Mouse (Mus musculus) CH12F3 (cell line): ENCODE results near the gene Tgm2.

Experiments
- in situ Hi-C: fragments of 300-500 bp; cut with MboI; formaldehyde crosslinking; loops from 2 replicates; pipeline ENCODE4 v1.14.3; 2020; ENCODE audit warnings: low sequenced_read_pairs

Gene Tgm2

DNA sequence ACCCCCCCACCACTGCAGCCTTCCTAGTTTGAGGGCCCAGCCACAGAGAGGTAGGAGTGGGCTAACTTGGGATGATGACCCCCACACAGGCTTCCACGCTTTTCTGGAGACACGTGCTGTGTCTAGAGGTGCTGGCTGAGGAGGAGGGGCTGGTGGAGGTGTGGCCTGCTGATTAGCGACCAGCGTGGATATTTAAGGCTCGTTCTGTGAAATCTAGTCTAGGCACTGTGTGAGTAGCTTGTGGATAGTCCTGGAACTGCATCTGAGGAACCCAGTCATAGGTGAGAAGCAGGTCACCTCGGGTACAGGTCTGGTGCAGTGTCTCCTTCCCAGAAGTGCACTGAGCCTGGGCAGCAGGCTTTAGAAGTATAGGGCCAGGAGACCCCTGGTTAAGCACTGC lies 29.6 kb downstream of the Tgm2 start:
- in situ Hi-C loops = no loop called here

DNA sequence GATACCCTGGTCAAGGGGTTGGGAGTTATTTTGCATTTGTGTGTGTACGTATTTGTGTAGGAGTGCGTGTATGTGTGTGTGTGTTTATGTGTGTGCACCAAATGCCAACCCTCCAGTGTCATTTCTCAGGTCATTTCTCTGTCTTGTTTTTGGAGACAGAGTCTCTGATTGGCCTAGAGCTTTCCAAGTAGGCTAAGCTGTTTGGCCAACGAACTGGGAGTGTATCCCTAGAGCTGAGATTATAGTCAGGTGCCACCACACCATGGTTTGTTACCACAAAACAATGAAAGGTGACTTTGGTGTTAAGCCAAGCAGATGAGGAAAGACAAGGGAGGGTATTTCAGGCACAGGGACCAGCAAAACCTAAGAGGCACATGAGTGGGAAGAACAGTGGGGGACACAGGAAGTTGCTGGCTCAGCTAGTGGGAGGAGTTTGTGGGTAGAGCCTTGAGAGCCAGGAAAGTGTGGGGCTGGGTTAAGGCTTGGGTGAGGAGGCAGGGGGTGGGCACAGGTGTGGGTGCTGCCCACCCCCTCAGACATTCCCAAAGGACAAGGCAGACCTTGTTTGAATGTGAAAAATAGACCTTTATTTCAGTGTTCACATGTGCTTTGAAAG lies 30.3 kb downstream of the Tgm2 start:
- in situ Hi-C loops = no loop called here

DNA sequence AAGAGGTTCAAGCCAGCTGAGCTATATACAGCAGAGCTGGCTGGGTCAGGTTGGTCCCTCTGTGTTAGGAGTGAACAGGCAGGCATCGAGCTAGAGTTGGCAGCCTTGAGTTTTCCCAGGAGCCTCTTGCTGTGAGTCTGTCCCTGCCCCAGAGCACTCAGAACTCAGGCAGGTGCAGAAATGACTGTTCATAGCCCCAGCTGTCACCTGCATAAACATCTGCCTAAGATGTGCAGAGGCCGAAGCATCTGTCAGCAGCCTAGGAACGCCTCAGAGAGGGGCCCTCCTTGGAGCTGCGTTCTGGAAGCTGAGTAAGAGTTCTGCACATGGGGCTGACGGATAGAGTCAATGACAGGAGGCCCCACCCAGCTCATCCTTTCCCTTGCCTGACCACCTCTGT lies 31.3 kb downstream of the Tgm2 start:
- in situ Hi-C loops = no loop called here

DNA sequence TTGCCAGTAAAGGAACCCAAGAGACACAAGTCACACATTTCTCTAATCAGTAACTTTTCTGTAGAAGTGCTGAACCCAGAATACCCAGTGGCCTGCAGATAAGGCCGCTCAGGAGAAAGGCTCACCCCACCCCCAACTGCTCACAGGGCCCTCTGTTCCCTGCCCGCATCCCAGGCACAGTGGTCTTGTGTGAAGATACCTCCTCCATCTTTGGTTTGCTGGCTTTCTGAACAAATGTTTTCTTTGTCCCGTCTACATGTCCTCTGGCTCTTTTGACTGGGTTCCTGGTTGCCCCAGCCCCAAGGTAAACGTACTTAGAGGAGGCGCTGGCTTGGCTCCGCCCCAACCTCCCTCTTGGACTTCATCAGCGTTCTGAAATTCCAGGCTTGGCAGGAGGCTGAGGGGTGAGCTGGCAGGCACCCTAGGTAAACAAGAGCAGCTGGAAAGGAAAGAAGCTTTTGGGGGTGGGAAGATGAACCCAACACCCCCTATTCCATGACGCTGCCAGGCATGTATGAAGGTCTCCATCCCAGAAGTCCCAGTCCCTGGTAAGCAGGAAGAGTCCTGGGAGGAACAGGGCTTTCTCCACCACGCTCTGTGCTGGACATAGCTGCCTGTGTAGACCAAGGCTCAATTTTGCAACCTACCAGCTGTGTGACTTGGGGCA lies 32.5 kb downstream of the Tgm2 start:
- in situ Hi-C loops = no loop called here

DNA sequence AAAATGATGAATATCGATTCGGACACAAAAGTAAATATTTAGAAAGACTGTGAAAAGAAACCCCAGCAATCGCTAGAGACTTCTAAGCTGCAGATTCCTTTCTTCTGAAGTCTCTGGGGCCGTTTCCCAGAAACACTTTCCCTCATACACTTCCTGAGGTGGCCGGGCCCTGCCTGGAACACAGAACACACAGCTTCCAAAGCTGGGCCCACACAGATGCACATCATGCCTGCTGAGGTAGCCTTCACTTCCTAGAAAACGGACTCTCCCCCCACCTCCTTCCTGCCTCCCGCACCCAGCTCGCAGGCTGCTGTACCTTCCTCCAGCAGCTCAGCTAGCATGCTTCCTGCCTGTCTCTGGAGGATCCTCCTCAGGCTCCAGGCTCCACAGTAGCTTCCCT lies 36.7 kb downstream of the Tgm2 start:
- in situ Hi-C loops = no loop called here

DNA sequence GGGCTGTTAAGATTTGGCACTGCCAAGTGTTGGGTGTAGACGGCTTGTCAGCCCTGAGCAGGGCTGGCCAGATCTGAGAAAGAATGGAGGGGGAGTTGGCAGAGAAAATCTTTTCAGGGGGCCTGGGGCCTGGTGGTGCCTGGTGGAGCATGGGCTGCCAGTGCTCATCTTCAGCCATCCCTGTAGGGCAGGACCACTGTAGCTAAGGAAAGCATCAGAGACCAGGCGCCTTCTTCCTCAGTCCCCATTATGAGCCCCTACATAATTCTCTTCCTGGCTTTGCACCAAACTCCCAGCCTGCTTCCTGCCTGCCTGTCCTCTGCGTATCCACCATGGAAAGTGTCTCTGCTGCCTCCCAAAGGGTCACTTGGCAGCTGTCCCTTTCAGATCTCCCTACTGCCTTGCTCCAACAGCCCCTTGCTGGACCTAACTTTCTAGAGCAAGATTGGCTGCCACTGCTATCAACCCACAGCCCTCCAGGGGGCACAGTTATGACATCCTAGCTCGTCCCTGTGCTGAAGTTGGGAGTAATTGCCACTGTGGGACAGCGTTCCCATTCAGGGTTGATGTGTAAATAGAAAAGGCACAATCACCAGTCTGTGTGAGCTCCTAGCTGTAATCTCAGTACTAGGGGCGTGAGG lies 39.2 kb downstream of the Tgm2 start:
- in situ Hi-C loops = no loop called here

DNA sequence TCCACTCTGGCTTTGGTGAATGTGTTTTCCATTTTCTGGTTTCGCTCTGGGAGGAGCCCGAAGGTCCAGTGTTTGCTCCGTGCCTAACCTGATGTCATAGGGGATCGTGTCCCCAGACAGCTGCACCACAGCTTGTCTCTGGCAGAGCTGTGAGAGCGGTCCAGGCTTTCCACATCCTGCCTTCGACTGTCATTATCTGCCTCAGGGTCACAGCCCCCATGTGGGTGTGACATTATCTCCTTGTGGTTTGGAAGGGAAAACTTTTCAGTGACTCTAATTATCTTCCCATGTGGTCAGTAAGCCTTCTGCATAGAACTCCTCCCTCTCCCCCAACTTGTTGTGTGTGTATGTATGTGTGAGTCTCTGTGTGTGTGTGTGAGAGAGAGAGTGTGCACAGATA lies 40.6 kb downstream of the Tgm2 start:
- in situ Hi-C loops = no loop called here

DNA sequence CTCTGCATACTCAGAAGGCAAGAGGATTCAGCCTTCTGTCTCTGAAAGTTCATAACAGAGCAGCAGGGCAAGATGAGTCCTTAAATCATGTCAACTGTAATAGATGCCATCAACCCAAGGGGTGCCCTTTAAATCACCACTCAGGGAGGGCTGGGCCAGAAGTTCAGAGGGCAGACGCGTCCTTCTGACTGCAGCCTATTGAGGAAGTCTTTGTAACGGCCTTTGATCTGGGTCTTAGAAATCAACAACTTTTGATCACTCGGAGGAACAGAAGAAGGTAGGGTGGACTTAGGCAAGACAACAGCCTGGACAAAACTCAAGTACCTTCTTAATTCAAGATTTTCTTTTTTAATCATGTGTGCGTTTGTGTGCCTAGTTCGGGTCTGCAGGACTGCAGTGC lies 41.3 kb downstream of the Tgm2 start:
- in situ Hi-C loops = no loop called here

DNA sequence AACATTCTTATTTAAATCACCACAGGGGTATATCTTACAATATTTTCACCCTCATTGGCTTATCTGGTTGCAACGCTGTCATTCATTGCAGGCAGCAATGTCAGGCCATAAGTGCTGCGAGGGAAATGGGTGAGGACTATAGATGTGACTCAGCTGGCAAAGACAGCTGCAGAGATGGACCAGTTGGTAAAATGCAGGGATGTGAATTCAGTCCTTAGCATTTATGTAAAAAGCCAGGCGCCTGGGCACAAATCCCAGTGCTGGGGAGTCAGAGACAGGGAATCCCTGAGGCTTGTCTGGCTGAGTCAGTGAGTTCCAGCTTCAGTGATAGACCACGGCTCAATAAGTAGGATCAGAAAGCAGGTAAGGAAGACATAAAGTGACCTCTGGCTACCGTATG lies 44.5 kb downstream of the Tgm2 start:
- in situ Hi-C loops = no loop called here

DNA sequence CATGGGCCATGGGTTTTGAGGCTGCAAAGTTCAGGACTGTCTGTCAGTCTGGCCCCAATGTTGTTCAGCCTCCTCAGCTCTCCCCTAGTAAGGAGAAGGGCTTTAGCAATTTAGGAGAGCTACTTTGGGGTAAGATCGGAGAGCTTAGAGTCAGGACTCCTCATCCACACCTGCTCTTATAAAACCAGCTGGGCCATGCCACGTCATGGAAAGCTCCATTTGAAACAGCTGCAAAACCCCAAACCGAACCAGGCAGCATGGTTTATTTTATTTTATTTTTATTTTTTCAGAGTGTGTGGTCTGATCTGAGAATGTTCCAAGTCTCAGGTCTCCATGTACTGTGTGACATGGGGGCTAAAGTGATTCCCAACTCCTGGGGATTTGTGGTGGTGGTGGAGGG lies 46.7 kb downstream of the Tgm2 start:
- in situ Hi-C loops = no loop called here

DNA sequence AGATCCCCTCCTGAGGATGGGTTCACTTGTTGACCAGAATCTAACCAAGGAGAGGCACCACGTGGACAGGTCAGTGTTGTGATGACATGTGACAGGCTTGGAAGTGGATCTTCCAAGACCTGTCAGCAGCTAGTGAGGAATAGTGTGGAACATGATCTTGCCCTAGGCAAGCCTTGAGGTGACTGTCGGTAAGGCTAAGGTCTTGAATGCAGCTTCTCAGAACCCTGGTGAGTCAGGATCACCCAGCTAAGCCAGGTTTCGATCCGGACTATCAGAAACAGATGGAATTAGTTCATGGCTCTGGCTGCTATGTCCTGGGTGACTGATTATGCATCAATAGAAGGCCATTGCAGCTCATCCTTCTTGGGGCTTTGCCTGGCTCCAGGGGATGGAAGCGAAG lies 47.5 kb downstream of the Tgm2 start:
- in situ Hi-C loops = no loop called here

DNA sequence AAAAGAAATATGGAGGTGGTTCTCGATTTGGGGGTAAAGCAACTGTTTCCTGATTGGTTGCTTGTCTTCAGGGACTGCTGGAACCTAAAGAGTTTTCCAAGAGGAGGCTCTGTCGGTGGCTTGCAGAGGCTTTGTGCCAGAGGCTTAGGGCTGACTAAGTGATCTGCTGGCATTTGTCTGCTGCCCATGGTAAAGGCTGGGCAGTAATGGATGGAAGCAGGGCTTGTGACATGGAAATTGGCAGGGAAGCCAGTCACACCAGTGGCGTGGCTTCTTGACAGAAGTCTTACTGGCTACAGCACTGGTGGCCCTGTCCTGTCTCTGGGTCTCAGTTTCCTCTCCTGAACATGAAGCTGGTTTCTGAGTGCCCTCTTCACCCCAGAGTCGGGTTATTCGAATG lies 49.2 kb downstream of the Tgm2 start:
- in situ Hi-C loops = no loop called here

DNA sequence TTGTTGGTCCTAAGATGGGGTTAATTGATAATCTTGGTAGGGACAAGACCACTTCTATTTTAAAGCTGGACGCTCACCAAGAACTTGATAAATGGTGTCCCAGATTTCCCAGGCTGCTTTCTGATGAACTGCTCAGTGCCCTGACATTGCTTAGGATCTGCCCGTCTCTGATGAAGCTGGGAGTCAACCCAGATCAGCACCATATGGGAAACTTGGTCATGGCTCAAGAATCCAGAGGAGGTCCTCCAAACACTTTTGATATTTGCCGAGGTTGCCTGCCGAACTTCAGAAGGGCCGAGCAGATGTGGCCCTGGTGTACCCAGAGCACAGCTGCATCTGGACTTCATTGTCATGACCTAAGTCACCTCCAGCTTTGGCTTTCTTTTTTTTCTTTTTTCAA lies 51.4 kb downstream of the Tgm2 start:
- in situ Hi-C loops = no loop called here

DNA sequence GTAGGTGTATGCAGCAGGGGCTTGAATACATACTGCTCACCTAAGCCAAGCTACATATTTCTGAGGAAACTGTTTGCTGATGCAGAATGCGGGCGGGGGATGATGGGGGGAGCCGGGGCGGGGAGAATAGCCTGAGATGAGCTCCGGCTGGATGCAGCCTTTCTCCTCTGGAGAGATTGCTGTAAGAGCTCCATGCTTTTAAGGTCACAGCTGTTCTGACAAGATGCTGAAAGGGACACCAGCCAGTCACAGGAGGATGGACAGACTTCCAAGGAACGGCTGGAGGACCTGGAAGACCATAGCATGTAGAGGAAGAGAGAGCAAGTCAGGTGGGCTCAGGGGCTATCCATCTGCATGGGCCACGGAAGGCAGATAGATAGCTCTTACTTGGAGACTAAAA lies 51.9 kb downstream of the Tgm2 start:
- in situ Hi-C loops = no loop called here

DNA sequence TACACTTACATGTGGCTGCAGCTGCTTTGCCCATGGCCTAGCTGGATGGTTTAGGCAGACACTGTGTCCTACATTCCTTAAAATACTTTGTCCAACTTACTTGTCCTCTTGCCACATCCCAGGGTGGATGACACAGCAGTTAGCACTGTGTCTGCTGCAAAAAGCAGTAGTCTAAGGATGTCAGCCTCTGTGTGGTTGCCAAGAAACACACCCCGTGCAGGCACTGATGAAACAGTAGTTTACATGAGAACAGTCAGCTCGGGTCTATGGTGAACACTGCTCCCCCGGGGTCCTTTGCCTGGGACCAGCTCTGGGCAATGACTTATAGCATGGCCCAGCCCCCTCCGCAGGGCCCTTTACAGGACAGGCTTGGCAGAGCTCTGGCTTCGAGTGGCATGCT lies 52.9 kb downstream of the Tgm2 start:
- in situ Hi-C loops = no loop called here

DNA sequence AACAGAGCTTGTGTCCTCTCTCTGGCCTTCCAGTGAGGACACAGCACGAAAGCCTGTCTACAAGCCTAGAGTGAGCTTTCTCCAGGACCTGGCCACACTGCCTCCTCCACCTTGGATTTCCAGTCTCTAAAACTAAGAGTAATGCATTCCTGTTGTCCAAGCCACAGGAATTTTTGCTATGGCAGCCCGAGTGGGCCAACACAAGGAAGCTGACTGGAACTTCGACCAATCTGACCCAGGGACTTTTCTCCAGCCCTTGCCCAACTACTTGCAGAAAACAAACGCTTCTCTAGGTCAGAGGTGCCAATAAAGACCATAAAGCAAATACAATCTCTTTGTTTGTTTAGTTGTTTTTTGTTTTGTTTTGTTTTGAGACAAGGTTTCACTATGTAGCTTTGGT lies 56.1 kb downstream of the Tgm2 start:
- in situ Hi-C loops = no loop called here

DNA sequence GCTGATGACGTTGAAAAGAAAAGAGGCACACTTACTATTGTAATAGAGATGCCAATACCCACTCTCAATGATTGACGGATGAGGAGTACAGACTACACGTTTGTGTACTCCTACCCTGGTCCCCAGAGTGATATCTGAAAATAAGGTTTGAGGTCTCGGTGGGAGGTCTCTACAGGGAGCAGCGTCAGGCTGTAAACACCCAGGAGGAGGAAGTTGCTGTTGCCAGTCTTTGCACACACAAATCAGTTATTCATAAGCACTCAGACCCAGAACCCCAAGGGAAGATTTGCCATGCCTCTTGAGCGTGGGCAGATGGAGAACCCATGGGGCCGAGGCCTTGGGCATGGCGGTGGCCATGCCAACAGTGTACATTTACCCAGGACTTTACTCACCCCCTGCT lies 61.8 kb downstream of the Tgm2 start:
- in situ Hi-C loops = no loop called here

DNA sequence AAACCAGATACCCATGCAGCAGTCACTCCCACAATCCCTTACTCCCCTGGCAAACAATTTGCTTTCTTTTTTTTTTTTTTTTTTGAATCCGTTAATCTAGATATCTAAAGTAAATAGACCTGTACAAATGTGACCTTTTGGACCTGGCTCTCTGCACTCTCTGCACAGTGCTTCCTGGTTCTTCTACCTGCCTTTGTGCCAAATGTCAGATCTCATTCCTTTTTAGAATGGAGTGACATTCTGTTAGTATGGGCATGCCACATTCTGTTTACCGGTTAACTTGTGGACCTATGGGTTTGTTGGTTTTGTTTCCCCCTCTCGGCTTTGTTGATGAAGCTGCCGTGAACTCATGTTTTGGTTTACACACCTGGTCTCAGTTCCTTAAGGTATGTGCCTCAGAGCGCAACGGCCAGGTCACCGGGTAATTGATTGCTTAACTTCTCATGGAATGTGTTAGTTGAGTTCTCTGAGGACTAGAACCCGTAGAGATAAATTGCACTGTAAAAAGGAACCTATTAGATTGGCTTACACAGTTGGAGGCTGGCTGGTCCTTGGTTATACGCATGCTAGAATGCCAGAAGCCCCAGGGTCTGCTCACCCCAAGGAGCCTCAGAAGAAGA lies 65.5 kb downstream of the Tgm2 start:
- in situ Hi-C loops = no loop called here

DNA sequence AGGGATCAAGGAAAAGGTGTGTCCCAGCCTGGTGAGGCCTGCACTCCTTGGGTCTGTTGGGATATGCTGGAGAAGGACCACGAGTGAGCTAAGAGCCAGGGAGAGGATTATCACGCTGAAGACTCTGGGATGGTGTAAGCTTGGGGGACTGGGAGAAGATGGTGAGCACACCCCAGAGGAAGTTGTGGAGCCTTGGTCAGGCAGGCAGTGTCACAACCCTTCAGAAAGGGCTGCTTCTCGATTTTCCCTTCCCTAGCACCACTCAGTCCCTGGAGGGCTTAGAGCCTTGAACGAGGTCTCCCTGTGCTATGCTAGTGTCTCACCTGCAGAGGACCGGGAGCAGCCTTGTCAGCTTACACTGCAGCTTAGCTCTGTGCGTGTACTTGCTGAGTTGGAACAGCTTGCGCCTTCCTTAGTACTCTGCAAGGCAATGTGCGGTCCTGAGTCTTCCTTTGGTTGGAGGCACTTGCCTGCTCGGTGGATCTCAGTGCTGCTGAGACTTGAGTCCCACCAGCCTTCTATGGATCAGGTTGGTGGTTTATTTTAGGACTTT lies 66.3 kb downstream of the Tgm2 start:
- in situ Hi-C loops = no loop called here

DNA sequence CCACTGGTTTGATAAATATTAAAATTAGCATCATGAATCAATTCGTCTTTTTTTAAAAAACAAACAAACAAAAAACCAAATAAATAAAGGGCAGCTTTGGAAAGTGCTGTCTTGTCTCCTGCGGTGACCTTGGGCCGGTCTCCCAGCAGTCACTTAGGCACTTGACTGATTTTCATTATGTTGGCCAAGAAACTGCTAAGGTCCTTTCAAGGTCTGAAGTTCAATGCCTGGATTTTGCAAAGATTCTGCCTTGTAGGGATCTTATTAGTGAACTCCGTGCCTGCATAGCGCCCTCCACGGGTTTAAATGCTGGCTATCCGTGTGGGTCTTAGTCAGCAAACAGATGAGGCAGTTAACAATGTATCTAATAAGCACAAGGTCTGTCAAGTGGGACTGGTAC lies 67.3 kb downstream of the Tgm2 start:
- in situ Hi-C loops = no loop called here

DNA sequence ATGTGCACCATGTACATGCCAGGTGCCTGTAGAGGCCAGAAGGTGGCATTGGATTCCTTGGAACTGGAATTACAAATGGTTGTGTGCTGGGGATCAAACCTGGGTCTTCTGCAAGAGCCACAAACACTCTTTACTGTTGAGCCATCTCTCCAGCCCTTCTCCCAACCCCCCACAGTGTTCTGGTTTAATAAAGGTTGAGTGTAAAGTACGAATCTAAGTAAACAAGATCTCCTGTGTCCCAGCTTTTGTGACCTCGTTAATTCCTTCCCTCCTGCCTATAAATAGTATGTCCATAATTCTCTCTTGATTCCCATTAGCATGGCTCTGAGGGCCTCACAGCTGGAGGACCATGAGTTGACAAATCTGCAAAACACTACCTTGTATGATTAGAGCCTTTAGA lies 68.3 kb downstream of the Tgm2 start:
- in situ Hi-C loops = no loop called here

DNA sequence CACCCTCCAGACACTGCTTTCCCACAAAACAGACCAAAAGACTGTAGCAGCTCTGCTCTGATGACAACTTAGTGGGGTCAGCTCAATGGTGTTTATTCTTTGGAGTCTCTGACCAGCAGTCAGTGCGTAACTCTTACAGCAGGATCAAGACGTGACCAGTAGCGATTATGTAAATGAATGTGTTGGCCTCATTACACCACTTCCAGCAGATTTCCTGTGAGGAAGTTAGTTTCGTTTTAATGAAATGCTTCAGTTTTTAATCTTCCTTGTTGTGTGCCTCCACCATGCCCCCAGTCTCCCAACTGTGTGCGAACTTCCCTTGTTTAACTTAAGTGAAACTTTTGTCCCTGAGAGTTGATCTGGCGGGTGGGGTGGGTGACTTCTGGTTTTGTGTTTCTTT lies 69.5 kb downstream of the Tgm2 start:
- in situ Hi-C loops = no loop called here
